In genomic region chr9:66347405-66348035, GRCm38 (mm10) we compare ENCODE assay signal across 11 mouse cellular contexts. TPM values are rescaled to one million over a fixed set of nuclear protein-coding genes. Genes with fewer than 3 reads are reported as not detected.
DNase-seq lines count a peak whose midpoint lies in the region; ATAC-seq and TF ChIP-seq lines count a peak whose summit lies in the region.
"Had no signal": no experiment of that assay in that cellular context is flagged by ENCODE, and none has a peak within 500 bp of the region (broad histone marks: within the 10 kb centered on the region; RNA-seq: fewer than 3 reads in every experiment).

No protein-coding gene starts in this region.

- no peaks in the 10 kb centered on the region for H3K36me3 ChIP-seq in CH12.LX (replicated peaks in 1 of 2; ENCODE audit: control insufficient read depth in 1 of 2, insufficient read depth in 1 of 2, low read length in 1 of 2)
- no peaks in the 10 kb centered on the region for H3K36me3 ChIP-seq in limb, embryonic 10.5 days
- H3K36me3 ChIP-seq: heart, embryonic 13.5 days; midbrain, embryonic 13.5 days had no signal

- no peak overlapping the region for H3K9ac ChIP-seq in CH12.LX (ENCODE audit: insufficient read depth, low read depth)
- H3K9ac ChIP-seq: heart, embryonic 13.5 days; midbrain, embryonic 13.5 days had no signal

- in situ Hi-C loops in CH12.LX (cut with MboI; ENCODE audit: low pct_ligation_motif_present, low pct_unique_long_range_greater_than_20kb, low sequenced_read_pairs) = no loop called here

- H3K4me2 ChIP-seq in CH12.LX (ENCODE audit: insufficient read depth, low read depth, poor library complexity, severe bottlenecking) = no peak overlapping the region
- H3K4me2 ChIP-seq: heart, embryonic 13.5 days; midbrain, embryonic 13.5 days had no signal

- TF ChIP-seq EP300 in CH12.LX (IDR thresholded peaks at IDR 0.05; ENCODE audit: low read length) = no peak

- peak; percentile 81 for ATAC-seq in granulocyte monocyte progenitor cell, adult 5-6 weeks (replicated peaks; ENCODE audit: poor library complexity, severe bottlenecking)
- peak; percentile 77 for ATAC-seq in megakaryocyte, adult 5-6 weeks (ENCODE audit: poor library complexity, severe bottlenecking)
- ATAC-seq: hindbrain, postnatal 0 days; midbrain, embryonic 13.5 days had no signal

- H3K27ac ChIP-seq in CH12.LX (ENCODE audit: insufficient read depth, low read depth) = no peak overlapping the region
- no peak overlapping the region for H3K27ac ChIP-seq in limb, embryonic 10.5 days
- H3K27ac ChIP-seq: heart, embryonic 13.5 days; hindbrain, postnatal 0 days; midbrain, embryonic 13.5 days had no signal

- no peak overlapping the region for H3K4me3 ChIP-seq in CH12.LX (replicated peaks in 1 of 3; ENCODE audit: low read depth in 2 of 3, low read length in 2 of 3, poor library complexity in 1 of 3)
- H3K4me3 ChIP-seq in limb, embryonic 10.5 days = no peak overlapping the region
- H3K4me3 ChIP-seq: heart, embryonic 13.5 days; midbrain, embryonic 13.5 days had no signal

- 89% methylated on average over 7 of the region's 7 CpGs for WGBS in limb, embryonic 10.5 days

- no peaks in the 10 kb centered on the region for H3K9me3 ChIP-seq in CH12.LX (replicated peaks; ENCODE audit: low read length)
- no peaks in the 10 kb centered on the region for H3K9me3 ChIP-seq in limb, embryonic 10.5 days (replicated peaks)
- H3K9me3 ChIP-seq: heart, embryonic 13.5 days; midbrain, embryonic 13.5 days had no signal

- intact Hi-C loops in left cerebral cortex, postnatal 10 days (cut with DNase I) = no loop called here
- intact Hi-C loops in heart, postnatal 10 days (cut with DNase I) = no loop called here

- no peak for TF ChIP-seq RAD21 in CH12.LX (IDR thresholded peaks at IDR 0.05; ENCODE audit: low read depth, low read length)

- TF ChIP-seq POLR2A in CH12.LX (IDR thresholded peaks at IDR 0.05; ENCODE audit: low read depth, low read length) = no peak

- H3K4me1 ChIP-seq in CH12.LX (ENCODE audit: control insufficient read depth in 1 of 2, insufficient read depth in 2 of 2) = peaks cover 0 to 36% of the 10 kb centered on the region in 2 experiments; a peak in 2 of 4 replicates
- peaks cover 21% of the 10 kb centered on the region for H3K4me1 ChIP-seq in limb, embryonic 10.5 days

- DNase-seq in 416B (ENCODE audit: low read depth) (peak; percentile 86), CH12.LX (ENCODE audit: extremely low read depth) (no peak)
- no peak for DNase-seq in limb, embryonic 10.5 days (ENCODE audit: low spot score)
- DNase-seq in thymus, adult 18-20 months = no peak
- DNase-seq in left cerebral cortex, postnatal 10 days (ENCODE audit: extremely low spot score in 1 of 2, low spot score in 2 of 2) = no peak
- DNase-seq in heart, postnatal 10 days = no peak

- TF ChIP-seq CTCF in CH12.LX (conservative IDR thresholded peaks at IDR 0.05 in 1 of 2, IDR thresholded peaks at IDR 0.05 in 1 of 2; ENCODE audit: low read depth in 2 of 2, low read length in 2 of 2) = no peak

- peaks cover 18% of the 10 kb centered on the region for H3K79me2 ChIP-seq in CH12.LX (replicated peaks; ENCODE audit: control insufficient read depth, extremely low read depth, insufficient read depth, poor library complexity, severe bottlenecking)

- H3K27me3 ChIP-seq in CH12.LX (replicated peaks) = no peaks in the 10 kb centered on the region
- H3K27me3 ChIP-seq in limb, embryonic 10.5 days (ENCODE audit: low read depth, poor library complexity, severe bottlenecking) = no peaks in the 10 kb centered on the region
- H3K27me3 ChIP-seq: heart, embryonic 13.5 days; midbrain, embryonic 13.5 days had no signal

- dilution Hi-C loops in CH12.LX (cut with MboI; ENCODE audit: extremely low pct_ligation_motif_present, extremely low pct_unique_long_range_greater_than_20kb, low sequenced_read_pairs) = no loop called here

TF ChIP-seq in CH12.LX, 34 proteins besides CTCF, POLR2A, EP300 and RAD21:
- 0 out of 2 replicates have a peak, but pooled peaks have one; percentile 44 for TF ChIP-seq MAFK (IDR thresholded peaks at IDR 0.05; ENCODE audit: insufficient replicate concordance, low read length)
- TF ChIP-seq ELF1 (IDR thresholded peaks at IDR 0.05; ENCODE audit: low read depth, low read length) = no peak
- TF ChIP-seq BHLHE40 (IDR thresholded peaks at IDR 0.05; ENCODE audit: low read depth, low read length) = peak; percentile 53
- TF ChIP-seq MAZ (IDR thresholded peaks at IDR 0.05; ENCODE audit: low read depth, low read length) = no peak

RNA-seq across cellular contexts. Expression of gene Herc1, which starts 2.7 kb away (rescaled TPM):
- total RNA-seq in CH12.LX (2012; rRNA removed) (45.2 and 47.6 TPM in 2 replicates), CH12.LX (2014; rRNA removed) (32.9 and 33.2 TPM in 2 replicates)
- polyA plus RNA-seq in CH12.LX (2012; ENCODE audit: insufficient read length, low read depth) = 35.4 and 42.1 TPM in 2 replicates
- 37.7 and 48.6 TPM in 2 replicates for total RNA-seq in granulocyte monocyte progenitor cell, adult 5-6 weeks (2014; fragmentation: Nextera tagmentation)
- total RNA-seq in granulocyte monocyte progenitor cell, adult 5-6 weeks (2017) = 51.1 and 58.0 TPM in 2 replicates
- total RNA-seq in megakaryocyte, adult 5-6 weeks (2015) = 38.5 and 42.3 TPM in 2 replicates
- total RNA-seq in megakaryocyte, adult 5-6 weeks (2017) = 71.7 and 82.0 TPM in 2 replicates
- polyA plus RNA-seq in limb, embryonic 10.5 days (2016; fragmentation: Nextera tagmentation; extraction: Ambion mirVana) = 21.4 and 22.4 TPM in 2 replicates
- 100 to 1,000 TPM; 118 to 119 TPM for total RNA-seq in left cerebral cortex, postnatal 10 days (2021)
- total RNA-seq in heart, postnatal 10 days (2021) = 10 to 100 TPM; 48.3 to 50.4 TPM
